Mouse (Mus musculus) testis, postnatal 10 days (tissue): ENCODE measurements around the gene Gm49325.

Experiments used
- DNase-seq: peaks from one replicate; pipeline ENCODE4 v3.0.0; 2021; ENCODE audit warnings: low spot score

The Gm49325 gene

DNA sequence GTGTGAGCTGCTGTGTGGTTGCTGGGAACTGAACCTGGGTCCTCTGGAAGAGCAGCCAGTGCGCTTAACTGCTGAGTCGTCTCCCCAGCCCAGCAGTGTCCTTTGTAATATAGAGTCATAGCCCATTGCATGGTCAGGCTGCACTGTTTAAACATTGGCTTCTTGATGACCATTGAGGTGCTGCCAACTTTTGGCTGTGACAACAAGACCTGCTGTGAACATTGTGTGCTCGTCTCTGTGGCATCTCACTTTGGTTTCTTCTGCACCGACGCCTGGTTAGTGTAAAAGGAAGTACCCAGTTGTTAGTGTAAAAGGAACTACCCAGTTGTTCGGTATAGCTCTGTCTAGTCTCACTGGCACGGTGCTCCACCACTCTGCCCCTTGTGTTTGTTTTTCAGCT lies 20.6 kb downstream of the Gm49325 start:
- no peak for DNase-seq

DNA sequence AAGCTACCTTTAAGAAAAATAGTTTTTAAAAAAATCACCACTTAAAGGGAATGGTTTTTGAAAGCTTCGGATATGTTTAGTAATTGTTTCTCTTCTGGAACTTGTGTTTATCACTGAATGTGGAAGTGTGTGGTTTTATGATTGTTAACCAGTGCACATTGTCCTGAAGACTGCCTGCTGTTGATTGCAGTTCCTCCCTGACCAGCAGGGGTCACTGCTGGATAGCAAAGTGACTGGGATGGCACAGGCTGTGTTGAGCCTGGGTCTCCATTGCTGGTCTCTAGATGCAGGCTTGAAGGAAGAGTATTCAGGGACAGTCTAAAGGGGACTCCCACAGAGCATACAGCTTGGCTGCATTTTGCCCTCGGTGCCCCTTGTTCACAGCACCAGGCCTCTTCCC lies 21.5 kb downstream of the Gm49325 start:
- DNase-seq = peak; percentile 88

DNA sequence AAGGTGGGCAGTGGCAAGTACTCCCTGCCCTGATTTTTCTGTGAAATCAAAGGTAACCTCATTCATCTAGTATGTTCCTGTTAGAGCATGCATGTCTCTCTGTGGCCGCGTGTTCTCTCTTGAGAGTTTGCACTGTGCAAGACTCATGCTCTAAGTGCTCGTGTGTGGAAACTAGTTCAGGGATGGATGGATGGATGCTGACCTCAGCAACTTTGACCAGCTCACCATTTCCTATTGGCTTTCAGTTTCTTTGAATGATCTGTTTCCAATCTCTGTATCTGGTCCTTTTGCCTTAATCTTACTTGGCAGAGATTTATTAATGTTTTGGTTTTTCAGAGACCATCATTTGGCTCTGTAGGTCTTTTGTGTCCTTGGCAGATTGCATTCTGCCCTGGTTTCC lies 23.2 kb downstream of the Gm49325 start:
- no peak for DNase-seq

DNA sequence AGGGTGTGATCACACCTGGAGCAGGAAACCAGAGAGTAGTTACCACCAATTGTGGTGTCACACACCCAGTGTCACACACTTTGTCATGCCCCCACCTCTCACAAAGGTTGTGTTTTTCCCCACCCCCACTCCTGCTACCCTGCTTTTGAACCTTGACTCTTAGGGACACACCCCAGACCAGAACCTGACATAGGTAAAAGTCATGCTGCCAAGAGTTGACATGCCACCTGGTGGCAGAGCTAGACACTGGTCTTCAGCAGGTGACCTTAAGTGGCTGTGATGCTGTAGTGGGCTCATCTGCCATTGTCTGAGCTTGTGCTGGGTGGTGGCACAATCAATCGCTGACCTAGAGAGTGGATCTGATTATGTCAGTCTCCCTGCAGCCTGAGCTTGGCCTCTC lies 24.0 kb downstream of the Gm49325 start:
- DNase-seq = no peak

DNA sequence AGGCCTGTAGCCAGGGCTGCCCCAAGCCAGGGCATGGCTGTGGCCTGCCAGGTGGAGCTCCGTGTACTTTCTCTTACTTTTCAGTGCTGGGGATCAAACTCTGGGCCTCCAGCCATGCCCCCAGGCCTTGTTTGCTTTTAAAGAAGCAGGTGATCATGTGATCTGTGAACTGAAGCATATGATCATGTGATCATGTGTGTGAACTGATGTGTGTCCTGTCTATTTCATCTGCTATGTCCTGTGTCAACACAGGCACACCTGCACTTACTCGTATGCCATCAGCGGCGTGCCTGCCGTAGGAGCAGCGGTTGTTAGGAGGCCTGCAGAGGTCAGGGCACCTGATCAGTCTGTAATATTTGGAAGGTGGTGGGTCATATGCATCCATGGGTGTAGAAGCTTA lies 28.0 kb downstream of the Gm49325 start:
- DNase-seq = no peak

GRCm38 (mm10) chr10:77634452-77635231 lies 28.6 kb downstream of the Gm49325 start:
- DNase-seq = no peak

- DNase-seq = no peak
Observed at GRCm38 (mm10) chr10:77636234-77636922, 30.4 kb downstream of the Gm49325 start.

GRCm38 (mm10) chr10:77638956-77639355 lies 33.0 kb downstream of the Gm49325 start:
- peak; percentile 59 for DNase-seq

- no peak for DNase-seq
Observed at GRCm38 (mm10) chr10:77643160-77643559, 37.2 kb downstream of the Gm49325 start.

- DNase-seq = no peak
Observed at GRCm38 (mm10) chr10:77645571-77645970, 39.6 kb downstream of the Gm49325 start.

- no peak for DNase-seq
Observed at GRCm38 (mm10) chr10:77647461-77647860, 41.5 kb downstream of the Gm49325 start.

DNA sequence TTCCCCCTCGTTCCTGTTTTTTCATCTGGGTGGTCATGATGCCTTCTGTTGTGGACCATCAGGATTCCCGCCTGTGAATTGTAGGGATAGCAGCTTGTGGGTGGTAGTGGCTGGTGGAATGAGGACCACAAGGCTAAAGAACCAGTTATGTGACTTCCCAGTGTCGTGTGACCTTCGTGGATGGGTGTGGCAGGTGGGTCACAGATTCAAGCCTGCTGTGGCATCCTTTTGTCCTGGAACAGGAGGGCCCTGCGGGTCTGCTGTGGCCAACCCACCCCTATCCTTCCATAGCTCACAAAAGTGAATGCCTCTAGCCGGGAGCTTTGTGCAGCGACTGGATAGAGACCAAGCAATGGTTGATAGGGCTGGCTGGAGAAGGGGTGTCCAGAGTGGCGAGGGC lies 41.9 kb downstream of the Gm49325 start:
- DNase-seq = no peak

DNA sequence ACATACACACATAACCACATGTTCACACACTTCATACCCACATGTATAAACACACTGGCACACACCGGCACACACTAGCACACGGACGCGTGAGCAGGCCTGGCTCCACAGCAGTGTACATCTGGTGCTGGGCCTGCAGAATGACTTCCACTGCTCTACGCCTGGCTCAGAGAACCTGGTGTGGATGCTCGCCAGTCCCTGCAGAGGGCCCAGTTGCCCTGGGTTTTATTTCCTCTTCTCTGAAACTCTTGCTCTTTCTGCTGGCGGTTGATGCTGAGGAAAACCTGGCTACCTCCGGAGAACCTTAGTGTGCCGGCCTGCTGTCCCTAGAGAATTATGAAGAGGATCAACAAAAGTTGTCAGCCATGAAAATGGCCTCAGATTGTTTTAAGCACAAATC lies 46.0 kb downstream of the Gm49325 start:
- DNase-seq = no peak

- DNase-seq = peak; percentile 71
Observed at GRCm38 (mm10) chr10:77658286-77658994, 52.4 kb downstream of the Gm49325 start.

GRCm38 (mm10) chr10:77663949-77664665 lies 58.1 kb downstream of the Gm49325 start:
- no peak for DNase-seq

DNA sequence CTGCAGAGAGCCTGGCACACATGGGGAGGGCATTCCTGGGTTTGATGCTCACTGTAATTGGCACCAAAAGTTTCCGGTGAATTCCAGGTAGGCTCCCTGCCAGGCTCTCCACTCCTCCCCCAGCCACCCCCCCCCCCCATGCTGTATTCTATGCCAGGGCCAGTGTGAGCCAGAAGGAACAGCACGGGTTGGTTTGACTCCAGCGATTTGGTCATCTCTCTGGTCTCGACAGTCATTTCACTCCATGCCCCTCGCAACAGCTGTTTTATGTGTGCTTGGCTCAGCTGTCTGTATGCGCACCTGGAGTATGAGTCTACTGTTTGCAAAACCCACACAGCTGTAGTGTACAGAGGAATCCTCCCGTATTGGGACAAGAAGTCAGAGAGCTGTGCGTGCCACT lies 60.3 kb downstream of the Gm49325 start:
- DNase-seq = no peak

DNA sequence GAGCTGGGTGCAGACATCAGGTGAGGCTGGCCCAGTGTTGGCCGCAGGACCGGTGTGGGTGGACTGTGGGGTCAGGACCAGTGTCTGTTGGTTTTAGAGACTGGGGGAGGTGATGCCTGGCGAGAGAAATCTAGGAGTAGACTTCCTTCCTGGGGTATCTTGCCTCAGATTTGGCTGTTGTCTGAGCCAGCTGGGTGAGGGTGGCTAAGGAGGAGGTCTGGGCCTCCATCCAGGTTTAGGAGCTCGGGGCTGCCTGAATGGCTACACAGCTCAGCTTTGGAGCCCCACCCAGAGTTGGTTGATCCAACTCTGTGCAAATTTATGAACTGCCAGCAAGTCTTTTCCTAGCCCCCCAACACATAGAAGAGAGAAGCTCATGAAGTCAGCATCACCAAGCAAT lies 61.4 kb downstream of the Gm49325 start:
- no peak for DNase-seq

DNA sequence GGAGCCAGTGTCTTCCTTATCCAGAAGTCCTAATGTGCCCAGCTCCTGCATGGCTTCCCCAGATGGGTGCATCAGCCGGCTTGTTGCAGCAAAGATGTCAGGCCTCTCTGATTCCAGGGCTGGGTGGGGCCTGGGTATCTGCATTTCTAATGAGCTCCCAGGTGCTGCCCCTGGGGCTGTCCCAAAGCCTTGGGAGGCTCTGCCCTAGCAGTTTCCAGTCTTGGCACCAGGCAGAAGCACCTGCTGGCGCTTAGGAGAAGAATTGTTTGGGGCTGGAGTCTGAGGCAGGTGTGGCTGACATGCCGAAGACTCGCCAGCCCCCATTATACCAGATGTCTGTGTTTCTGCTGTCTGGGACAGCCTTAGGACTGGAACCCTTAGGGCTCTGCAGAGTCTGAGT lies 64.7 kb downstream of the Gm49325 start:
- no peak for DNase-seq

GRCm38 (mm10) chr10:77671519-77671918 lies 65.5 kb downstream of the Gm49325 start:
- no peak for DNase-seq

GRCm38 (mm10) chr10:77673765-77674164 lies 67.8 kb downstream of the Gm49325 start:
- no peak for DNase-seq

DNA sequence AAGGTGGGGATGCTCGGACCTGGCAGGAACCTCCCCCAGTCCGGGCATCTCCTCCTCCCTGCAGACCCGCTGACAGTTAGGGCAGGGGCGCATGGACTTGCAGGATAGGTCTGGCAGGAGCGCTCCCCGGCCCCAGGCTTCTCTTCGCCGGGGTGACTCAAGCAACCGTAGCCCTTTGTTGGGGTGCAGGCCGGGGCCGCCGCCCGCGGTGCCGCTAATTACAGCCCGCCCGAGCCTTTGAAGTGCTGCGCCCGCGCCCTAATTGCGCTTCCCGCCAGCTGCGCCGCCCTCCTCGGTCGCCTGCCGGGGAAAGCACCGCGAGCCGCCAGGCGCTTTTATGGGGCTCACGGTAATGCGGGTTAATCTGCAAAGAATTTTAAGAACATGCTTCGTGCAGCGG lies 71.6 kb downstream of the Gm49325 start:
- DNase-seq = no peak

DNA sequence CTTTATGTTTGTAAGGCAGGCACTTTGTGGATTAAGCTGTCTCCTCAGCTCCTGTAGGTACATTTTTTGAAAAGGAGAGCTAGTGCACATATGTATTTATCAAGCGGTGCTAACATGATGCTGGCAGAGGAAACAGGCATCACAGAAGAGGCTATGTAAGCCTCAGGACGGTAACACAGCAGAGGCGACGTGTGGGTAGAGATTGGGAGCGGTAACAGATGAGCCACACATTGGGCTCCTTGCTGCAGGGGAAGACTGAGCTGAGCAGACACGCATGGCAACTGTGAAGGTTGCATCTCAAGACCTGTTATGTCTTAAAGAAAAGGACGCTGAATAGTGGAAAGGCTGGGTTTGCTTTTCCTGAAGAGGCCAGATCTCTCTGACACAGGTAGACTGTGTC lies 77.0 kb downstream of the Gm49325 start:
- DNase-seq = no peak
